Mouse (Mus musculus) E14TG2a.4 (cell line): ENCODE measurements around the gene Ptpn13.

ENCODE experiments used
- H3K27me3 ChIP-seq: 2 replicates; pipeline ENCODE4 v1.6.1; 2014; ENCODE audit warnings: low read length, control low read depth; ENCODE audit not compliant: insufficient read depth
- H3K36me3 ChIP-seq: 2 replicates; pipeline ENCODE4 v1.6.1; 2014; ENCODE audit warnings: low read length, control low read depth; ENCODE audit not compliant: insufficient read depth
- H3K4me1 ChIP-seq: replicated peaks from 2 replicates; pipeline ENCODE4 v1.6.1; 2014; ENCODE audit warnings: low read depth, low read length, control low read depth
- H3K4me3 ChIP-seq: replicated peaks from 2 replicates; pipeline ENCODE4 v1.5.1; 2014; ENCODE audit warnings: mild to moderate bottlenecking, low read length
- H3K9me3 ChIP-seq: 2 replicates; pipeline ENCODE4 v1.6.1; 2014; ENCODE audit warnings: low read length, control low read depth
- CTCF ChIP-seq: conservative IDR thresholded peaks from 2 replicates; pipeline ENCODE4 v1.5.1; 2014; ENCODE audit warnings: low read length
- NANOG ChIP-seq: IDR thresholded peaks from 2 replicates; pipeline ENCODE4 v1.6.1; 2014; ENCODE audit warnings: borderline replicate concordance, low read length, mixed read lengths
- POU5F1 ChIP-seq: IDR thresholded peaks from 2 replicates; pipeline ENCODE4 v1.6.1; 2014; ENCODE audit warnings: low read length, borderline replicate concordance

Gene Ptpn13

GRCm38 (mm10) chr5:103598264-103598663, 173.3 kb downstream of the Ptpn13 start:
- no peaks in the 10 kb centered on the region for H3K4me1 ChIP-seq
- no peaks in the 10 kb centered on the region for H3K36me3 ChIP-seq
- no peaks in the 10 kb centered on the region for H3K27me3 ChIP-seq
- H3K4me3 ChIP-seq, result no peak overlapping the region
- H3K9me3 ChIP-seq, result no peaks in the 10 kb centered on the region
- no peak for TF ChIP-seq POU5F1
- TF ChIP-seq CTCF, result no peak
- no peak for TF ChIP-seq NANOG

- Histone ChIP-seq H3K36me3 (no peaks in the 10 kb centered on the region), H3K9me3 (no peaks in the 10 kb centered on the region), H3K4me1 (peaks cover 4% of the 10 kb centered on the region; the same call in 1 of the 2 replicates), H3K4me3 (no peak overlapping the region), H3K27me3 (no peaks in the 10 kb centered on the region)
- TF ChIP-seq POU5F1 (no peak), NANOG (no peak), CTCF (no peak)
Observed at GRCm38 (mm10) chr5:103598881-103599280, 173.9 kb downstream of the Ptpn13 start.

GRCm38 (mm10) chr5:103603115-103603893, 178.3 kb downstream of the Ptpn13 start:
- H3K4me1 ChIP-seq, result peaks cover 4% of the 10 kb centered on the region; the same call in 1 of the 2 replicates
- no peaks in the 10 kb centered on the region for H3K27me3 ChIP-seq
- TF ChIP-seq NANOG, result no peak
- TF ChIP-seq POU5F1, result no peak
- no peak for TF ChIP-seq CTCF
- no peaks in the 10 kb centered on the region for H3K9me3 ChIP-seq
- H3K36me3 ChIP-seq, result no peaks in the 10 kb centered on the region
- H3K4me3 ChIP-seq, result no peak overlapping the region

GRCm38 (mm10) chr5:103605707-103606106, 180.7 kb downstream of the Ptpn13 start:
- Histone ChIP-seq H3K36me3 (no peaks in the 10 kb centered on the region), H3K4me3 (no peak overlapping the region), H3K9me3 (no peaks in the 10 kb centered on the region), H3K27me3 (no peaks in the 10 kb centered on the region), H3K4me1 (peaks cover 4% of the 10 kb centered on the region; the same call in 1 of the 2 replicates)
- no peak for TF ChIP-seq POU5F1
- TF ChIP-seq CTCF, result no peak
- no peak for TF ChIP-seq NANOG

- H3K9me3 ChIP-seq, result no peaks in the 10 kb centered on the region
- H3K4me3 ChIP-seq, result no peak overlapping the region
- no peaks in the 10 kb centered on the region for H3K36me3 ChIP-seq
- TF ChIP-seq CTCF (no peak), NANOG (no peak), POU5F1 (no peak)
- H3K4me1 ChIP-seq, result no peaks in the 10 kb centered on the region
- peaks cover 2% of the 10 kb centered on the region; the same call in 1 of the 2 replicates for H3K27me3 ChIP-seq
Observed at GRCm38 (mm10) chr5:103610148-103610547, 185.2 kb downstream of the Ptpn13 start.

- Histone ChIP-seq H3K4me3 (no peak overlapping the region), H3K9me3 (no peaks in the 10 kb centered on the region), H3K4me1 (no peaks in the 10 kb centered on the region), H3K27me3 (peaks cover 2% of the 10 kb centered on the region; the same call in 1 of the 2 replicates), H3K36me3 (no peaks in the 10 kb centered on the region)
- TF ChIP-seq NANOG (no peak), CTCF (no peak), POU5F1 (no peak)
Observed at GRCm38 (mm10) chr5:103610856-103611472, 186.0 kb downstream of the Ptpn13 start.

- Histone ChIP-seq H3K4me3 (no peak overlapping the region), H3K4me1 (peaks cover 12% of the 10 kb centered on the region), H3K9me3 (no peaks in the 10 kb centered on the region), H3K27me3 (peaks cover 2% of the 10 kb centered on the region; the same call in 1 of the 2 replicates), H3K36me3 (no peaks in the 10 kb centered on the region)
- TF ChIP-seq POU5F1 (no peak), NANOG (no peak), CTCF (no peak)
Observed at GRCm38 (mm10) chr5:103612316-103612715, 187.3 kb downstream of the Ptpn13 start.

- H3K27me3 ChIP-seq, result peaks cover 2% of the 10 kb centered on the region; the same call in 1 of the 2 replicates
- no peaks in the 10 kb centered on the region for H3K36me3 ChIP-seq
- no peak overlapping the region for H3K4me3 ChIP-seq
- H3K9me3 ChIP-seq, result no peaks in the 10 kb centered on the region
- peaks cover 21% of the 10 kb centered on the region for H3K4me1 ChIP-seq
- no peak for TF ChIP-seq POU5F1
- TF ChIP-seq NANOG, result no peak
- no peak for TF ChIP-seq CTCF
Observed at GRCm38 (mm10) chr5:103614356-103614755, 189.4 kb downstream of the Ptpn13 start.
